Mouse (Mus musculus) hindbrain, embryonic 10.5 days (tissue): ENCODE results near the gene Mpz. TPM values are rescaled to one million over a fixed set of nuclear protein-coding genes. Genes with fewer than 3 reads are reported as not detected.

Source experiments
- DNase-seq: peaks from one replicate; pipeline ENCODE4 v3.0.0-alpha.2; 2017; ENCODE audit warnings: low spot score
- H3K27ac ChIP-seq: fragments of 300-500 bp; sonication (generic); 2 replicates; pipeline ENCODE4 v1.5.1; 2016; ENCODE audit warnings: mild to moderate bottlenecking, moderate library complexity
- H3K27me3 ChIP-seq: fragments of 300-500 bp; sonication (generic); 2 replicates; pipeline ENCODE4 v1.6.1; 2016; ENCODE audit warnings: mild to moderate bottlenecking; ENCODE audit not compliant: poor library complexity, insufficient read depth, severe bottlenecking
- H3K36me3 ChIP-seq: fragments of 300-500 bp; sonication (generic); 2 replicates; pipeline ENCODE4 v1.6.1; 2016; ENCODE audit warnings: mild to moderate bottlenecking, moderate library complexity
- H3K4me1 ChIP-seq: fragments of 300-500 bp; sonication (generic); replicated peaks from 2 replicates; pipeline ENCODE4 v1.6.1; 2016; ENCODE audit warnings: mild to moderate bottlenecking
- H3K4me3 ChIP-seq: fragments of 300-500 bp; sonication (generic); 2 replicates; pipeline ENCODE4 v1.5.1; 2016; ENCODE audit warnings: mild to moderate bottlenecking, moderate library complexity
- H3K9me3 ChIP-seq: fragments of 300-500 bp; sonication (generic); 2 replicates; pipeline ENCODE4 v1.6.1; 2016; ENCODE audit warnings: mild to moderate bottlenecking, moderate library complexity
- WGBS: fragments of 180-500 bp; shearing (Covaris S2); methylation state at CpG from one replicate; pipeline ENCODE4 v1.1.7; 2016; 5-methylcytosine and 5-hydroxymethylcytosine counted together
- polyA plus RNA-seq: library from polyadenylated mRNA; unstranded; fragments of >200 nt; fragmentation: Nextera tagmentation; extraction: Ambion mirVana; gene quantifications from 2 replicates; pipeline ENCODE4 v1.2.1, GENCODE M21; 2016

The Mpz gene
- polyA plus RNA-seq, 1 experiment from 2014 or later = 1.6 TPM

DNA sequence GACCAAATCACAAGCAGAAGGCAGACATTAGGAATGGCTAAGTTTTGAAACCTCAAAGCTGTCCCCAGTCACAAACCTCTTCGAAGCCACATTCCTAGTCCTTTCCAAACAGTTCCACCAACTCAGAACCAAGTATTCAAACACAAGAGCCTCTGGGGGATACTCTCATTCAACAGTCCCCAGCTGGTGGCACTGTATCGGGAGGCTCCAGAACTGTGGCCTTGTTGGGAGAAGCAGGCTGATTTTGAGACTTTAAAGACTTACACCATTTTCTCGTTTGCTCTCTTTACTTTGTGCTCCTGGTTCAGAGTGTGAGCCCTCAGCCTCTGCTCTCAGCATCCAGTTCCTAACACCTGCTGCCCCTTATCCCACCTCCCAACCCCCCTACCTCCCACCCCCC is 32.5 kb downstream of the Mpz start:
- 0 out of 2 replicates have a peak, but pooled peaks cover 3% of the 10 kb centered on the region for H3K27me3 ChIP-seq
- WGBS = 81% methylated on average over 3 of the region's 3 CpGs

DNA sequence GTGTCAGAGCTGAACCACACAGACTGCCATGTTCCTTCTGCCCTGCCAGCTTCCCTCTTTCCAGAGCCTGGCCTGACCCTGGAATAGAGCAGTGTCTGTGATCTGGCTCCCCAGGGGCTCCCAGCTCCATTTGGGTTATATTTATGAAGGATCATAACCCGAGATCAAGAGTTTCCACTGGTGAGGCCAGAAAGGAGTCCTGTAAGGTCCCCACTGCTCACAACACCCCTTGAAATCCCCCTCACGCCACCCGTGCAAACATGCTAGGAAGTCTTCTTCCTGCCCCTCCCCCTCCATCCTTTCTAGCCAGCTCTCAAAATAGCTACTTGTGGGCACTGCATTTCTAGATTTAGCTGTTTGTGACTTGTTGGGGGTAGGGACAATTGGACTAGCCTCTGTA is 33.1 kb downstream of the Mpz start:
- H3K27ac ChIP-seq = peak overlapping the region; percentile 12; the same call in 1 of the 2 replicates
- no peak overlapping the region for H3K4me3 ChIP-seq
- no peaks in the 10 kb centered on the region for H3K36me3 ChIP-seq
- no peak for DNase-seq
- no peaks in the 10 kb centered on the region for H3K9me3 ChIP-seq
- 0 out of 2 replicates have a peak, but pooled peaks cover 3% of the 10 kb centered on the region for H3K27me3 ChIP-seq
- peaks cover 29% of the 10 kb centered on the region for H3K4me1 ChIP-seq
- 76% methylated on average over 3 of the region's 3 CpGs for WGBS

More for the DNA sequence above, 32.5 kb downstream of the Mpz start:
- DNase-seq = no peak
- H3K4me3 ChIP-seq = no peak overlapping the region
- peaks cover 23% of the 10 kb centered on the region for H3K4me1 ChIP-seq
- no peaks in the 10 kb centered on the region for H3K9me3 ChIP-seq
- no peaks in the 10 kb centered on the region for H3K36me3 ChIP-seq
- no peak overlapping the region for H3K27ac ChIP-seq

DNA sequence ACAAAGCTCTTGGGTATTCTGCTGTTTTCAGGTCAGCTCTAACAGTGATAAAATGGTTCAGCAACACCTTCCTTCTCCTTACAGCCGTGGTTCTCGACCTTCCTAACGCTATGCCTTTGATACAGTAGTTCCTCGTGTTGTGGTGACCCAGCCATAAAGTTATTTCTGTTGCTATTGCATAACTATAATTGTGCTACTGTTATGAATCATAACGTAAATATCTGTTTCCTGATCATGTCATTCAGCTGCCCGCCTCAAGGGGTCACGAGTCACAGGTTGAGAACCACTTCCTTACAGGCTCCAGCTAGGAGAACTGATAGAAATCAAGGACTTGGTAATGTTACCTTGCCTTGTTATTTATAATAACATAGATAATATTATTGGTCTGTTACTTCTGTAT is 33.8 kb downstream of the Mpz start:
- 88% methylated on average over 7 of the region's 7 CpGs for WGBS

DNA sequence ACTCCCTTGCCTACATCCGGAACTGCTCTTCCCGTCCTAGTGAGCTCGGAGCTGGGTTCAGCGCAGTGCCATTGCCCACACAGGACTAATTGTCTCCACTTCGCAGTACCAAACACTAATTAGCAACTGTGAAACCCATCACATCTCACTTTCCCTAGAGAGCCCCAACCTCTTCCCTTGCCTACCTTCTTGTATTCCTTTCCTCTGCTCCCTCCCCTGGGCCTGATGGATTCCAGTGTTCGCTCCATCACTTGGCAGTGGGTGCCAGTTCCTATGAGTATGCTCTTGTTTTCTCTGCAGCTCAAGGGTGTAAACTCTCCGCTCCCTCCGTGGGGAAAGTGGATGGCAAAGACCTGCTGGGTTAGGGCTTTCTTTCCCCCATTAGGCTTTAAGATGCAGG is 35.1 kb downstream of the Mpz start:
- Histone ChIP-seq H3K4me3 (no peak overlapping the region), H3K9me3 (no peaks in the 10 kb centered on the region), H3K27ac (no peak overlapping the region), H3K36me3 (no peaks in the 10 kb centered on the region), H3K4me1 (peaks cover 43% of the 10 kb centered on the region), H3K27me3 (peaks cover 17% of the 10 kb centered on the region)
- no peak for DNase-seq
- 75% methylated on average over 8 of the region's 8 CpGs for WGBS

More for the DNA sequence above, 33.8 kb downstream of the Mpz start:
- no peaks in the 10 kb centered on the region for H3K36me3 ChIP-seq
- H3K4me1 ChIP-seq = peaks cover 36% of the 10 kb centered on the region
- no peak overlapping the region for H3K4me3 ChIP-seq
- peaks cover 4% of the 10 kb centered on the region; the same call in 1 of the 2 replicates for H3K27me3 ChIP-seq
- no peaks in the 10 kb centered on the region for H3K9me3 ChIP-seq
- no peak for DNase-seq
- H3K27ac ChIP-seq = no peak overlapping the region

DNA sequence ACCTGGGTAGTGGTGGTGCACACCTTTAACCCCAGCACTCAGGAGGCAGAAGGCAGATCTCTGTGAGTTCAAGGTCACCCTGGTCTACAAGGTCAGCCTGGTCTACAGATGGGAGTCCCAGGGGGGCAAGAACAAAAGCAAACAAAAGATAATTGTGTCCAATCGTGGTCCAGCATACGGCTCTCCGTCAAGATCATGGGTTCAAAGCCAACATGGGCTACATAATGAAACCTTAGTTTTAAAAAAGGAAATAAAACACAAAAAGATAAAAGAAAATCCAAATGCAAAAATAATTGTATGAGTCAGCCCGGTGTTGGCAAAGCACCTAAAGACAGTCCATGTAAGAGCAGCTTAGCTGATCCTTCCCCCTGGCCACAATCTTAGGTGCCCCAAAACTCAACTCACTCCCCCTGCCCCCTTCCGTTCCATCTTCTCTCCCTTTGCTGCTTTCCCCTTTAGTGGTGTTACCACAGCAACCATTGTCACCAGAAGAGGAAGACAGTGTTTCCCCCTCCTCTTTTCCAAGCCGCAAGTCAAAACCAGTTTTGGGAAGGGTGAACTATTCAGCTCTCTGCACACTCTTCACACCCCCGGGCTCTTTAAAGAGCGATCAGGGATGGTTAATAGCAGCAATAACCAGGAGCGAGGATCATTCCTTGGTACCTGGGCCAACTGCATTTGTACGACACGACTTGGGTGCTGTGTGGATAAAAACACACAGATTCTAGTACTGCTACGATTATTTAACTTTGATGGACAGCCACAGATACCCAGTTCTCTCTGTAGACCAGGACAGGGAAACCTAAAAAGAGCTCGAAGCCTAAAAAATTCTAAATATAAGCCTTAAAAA is 37.6 kb downstream of the Mpz start:
- DNase-seq = peak; percentile 28
- H3K27me3 ChIP-seq = peaks cover 41% of the 10 kb centered on the region
- H3K4me1 ChIP-seq = peaks cover 51% of the 10 kb centered on the region
- 35% methylated on average over 13 of the region's 13 CpGs for WGBS
- H3K9me3 ChIP-seq = no peaks in the 10 kb centered on the region
- peak overlapping the region; percentile 14; the same call in 1 of the 2 replicates for H3K4me3 ChIP-seq
- H3K36me3 ChIP-seq = no peaks in the 10 kb centered on the region
- peak overlapping the region; percentile 80 for H3K27ac ChIP-seq

DNA sequence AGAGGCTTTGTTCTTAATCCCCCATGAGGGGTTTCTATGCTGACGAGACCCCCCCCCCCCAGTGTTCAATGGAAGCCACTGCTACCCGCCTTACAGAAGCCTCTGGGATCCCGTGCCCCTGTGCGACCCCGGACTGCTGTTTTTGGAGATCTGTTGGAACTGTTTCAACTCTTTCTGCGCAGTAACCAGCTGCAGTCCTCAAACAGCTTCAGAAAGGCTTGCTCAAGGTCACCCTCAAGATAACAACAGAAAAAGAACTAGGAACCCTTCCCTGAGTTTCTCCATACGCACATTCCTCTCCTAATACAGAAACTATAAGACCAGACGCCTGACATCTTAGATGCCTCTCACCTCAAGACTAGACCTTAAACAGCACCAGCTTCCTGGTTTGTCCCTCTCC is 38.5 kb downstream of the Mpz start:
- Histone ChIP-seq H3K4me3 (peak overlapping the region; percentile 16; the same call in 1 of the 2 replicates), H3K4me1 (peaks cover 61% of the 10 kb centered on the region), H3K27ac (peak overlapping the region; percentile 80), H3K27me3 (peaks cover 51% of the 10 kb centered on the region), H3K9me3 (no peaks in the 10 kb centered on the region), H3K36me3 (no peaks in the 10 kb centered on the region)
- 14% methylated on average over 8 of the region's 8 CpGs for WGBS
- DNase-seq = peak; percentile 30

DNA sequence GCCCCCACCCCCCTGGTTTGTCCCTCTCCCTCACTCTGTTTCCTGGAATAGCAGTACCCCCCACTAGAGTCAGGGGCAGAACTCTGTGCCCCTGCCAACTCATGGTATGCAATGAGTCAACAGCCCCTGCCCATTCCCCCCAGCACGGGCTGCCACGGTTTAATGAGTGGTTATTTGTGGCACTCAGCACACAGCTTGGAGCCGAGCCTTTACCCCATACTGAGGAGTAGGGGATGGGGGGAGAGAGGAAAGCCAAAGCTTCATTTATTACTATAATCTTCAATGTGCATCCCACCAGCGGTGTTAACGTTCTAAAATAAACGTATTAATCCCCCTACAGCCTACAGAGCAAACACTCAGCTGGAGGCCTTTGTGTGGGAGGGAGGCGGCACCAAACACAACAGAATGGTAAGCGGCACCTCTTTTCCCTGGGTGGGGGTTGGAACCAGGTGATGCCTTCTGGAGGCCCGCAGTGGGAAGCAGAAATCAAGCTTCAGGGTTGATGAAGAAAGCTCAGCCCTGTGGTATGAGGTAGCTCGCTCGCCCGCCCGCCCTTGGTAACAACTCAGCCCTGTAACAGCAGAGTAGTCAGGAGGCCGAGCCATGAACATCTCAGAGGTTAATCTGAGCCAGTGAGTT is 39.1 kb downstream of the Mpz start:
- no peaks in the 10 kb centered on the region for H3K9me3 ChIP-seq
- 29% methylated on average over 14 of the region's 14 CpGs for WGBS
- H3K27ac ChIP-seq = peak overlapping the region; percentile 80
- peaks cover 56% of the 10 kb centered on the region for H3K27me3 ChIP-seq
- peak overlapping the region; percentile 16; the same call in 1 of the 2 replicates for H3K4me3 ChIP-seq
- no peak for DNase-seq
- H3K36me3 ChIP-seq = no peaks in the 10 kb centered on the region
- peaks cover 66% of the 10 kb centered on the region for H3K4me1 ChIP-seq

DNA sequence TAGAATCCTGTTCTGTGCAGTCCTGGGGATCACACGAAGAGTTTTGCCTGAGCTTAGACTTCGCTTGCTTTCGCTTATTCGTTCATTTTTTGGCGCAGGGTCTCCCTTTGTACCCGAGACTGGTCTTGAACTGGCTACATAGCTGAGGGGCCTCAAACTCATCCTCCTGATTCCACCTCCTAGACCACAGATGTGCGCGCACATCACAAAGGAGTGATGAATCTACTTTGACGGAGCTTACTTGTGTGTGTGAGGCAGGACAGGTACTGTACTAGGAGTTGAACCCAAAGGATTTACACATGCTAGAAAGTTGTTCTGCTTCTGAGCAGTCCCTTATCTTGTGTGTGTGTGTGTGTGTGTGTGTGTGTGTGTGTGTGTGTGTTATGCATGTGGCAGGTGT is 40.3 kb downstream of the Mpz start:
- Histone ChIP-seq H3K4me3 (no peak overlapping the region), H3K4me1 (peaks cover 74% of the 10 kb centered on the region), H3K27ac (no peak overlapping the region), H3K27me3 (peaks cover 68% of the 10 kb centered on the region), H3K9me3 (no peaks in the 10 kb centered on the region), H3K36me3 (no peaks in the 10 kb centered on the region)
- DNase-seq = no peak
- WGBS = 93% methylated on average over 9 of the region's 9 CpGs

DNA sequence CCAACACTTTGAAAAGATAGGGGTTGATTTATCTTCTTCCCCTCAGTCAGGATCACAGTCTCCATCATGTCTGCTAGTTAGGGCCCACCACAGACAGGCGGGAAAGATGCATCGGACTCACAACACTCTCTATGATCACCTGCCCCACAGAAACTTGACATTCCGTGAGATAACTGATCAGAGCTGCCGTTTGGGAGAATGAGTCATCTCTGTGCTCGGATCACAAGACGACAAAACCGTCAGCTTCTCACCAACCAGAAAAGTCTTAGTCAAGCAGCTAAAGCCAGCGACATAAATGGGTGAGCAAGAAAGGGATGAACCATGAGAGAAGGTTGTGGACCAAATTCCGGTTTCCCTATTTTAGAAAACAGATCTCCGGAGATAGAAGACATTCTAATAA is 41.8 kb downstream of the Mpz start:
- WGBS = 53% methylated on average over 10 of the region's 10 CpGs
- no peak overlapping the region for H3K27ac ChIP-seq

DNA sequence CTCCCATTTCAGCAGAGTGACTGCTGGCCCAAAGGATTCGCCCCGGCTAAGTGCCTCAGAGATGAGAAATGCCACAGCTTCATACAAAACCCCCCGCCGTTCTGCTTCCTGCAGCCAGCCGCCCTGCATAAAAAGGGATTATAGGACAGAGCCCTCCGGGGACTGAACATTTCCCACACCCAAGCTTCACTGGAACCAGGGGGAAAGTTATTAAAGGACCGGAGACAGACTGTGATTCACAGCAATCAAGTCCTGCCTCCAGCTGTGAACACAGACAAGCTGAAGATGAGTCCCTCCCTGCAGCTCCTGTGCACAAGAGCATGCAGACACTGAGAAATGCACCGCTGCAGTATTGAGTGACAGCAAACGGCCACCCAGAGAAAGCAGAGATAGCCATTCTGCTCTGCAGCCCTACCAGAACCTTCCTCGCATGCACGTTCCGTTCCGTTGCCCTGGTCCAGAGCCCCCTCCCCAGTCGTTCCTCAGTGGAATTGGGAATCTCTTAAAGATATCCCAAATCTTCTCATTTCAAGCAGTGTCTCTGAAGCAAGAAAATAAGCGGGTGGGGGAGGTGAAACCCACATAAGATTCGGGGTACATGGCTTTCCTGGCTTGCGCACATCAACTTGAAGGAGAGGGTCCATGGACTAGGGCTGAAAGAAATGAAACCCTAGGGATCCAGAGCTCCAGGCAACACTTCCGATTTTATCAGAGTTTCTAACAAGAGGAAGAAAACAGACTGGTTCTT is 42.8 kb downstream of the Mpz start:
- WGBS = 2% methylated on average over 18 of the region's 18 CpGs
- peak; percentile 47 for DNase-seq
- Histone ChIP-seq H3K4me1 (peaks cover 60% of the 10 kb centered on the region), H3K27me3 (peaks cover 89% of the 10 kb centered on the region), H3K9me3 (no peaks in the 10 kb centered on the region), H3K4me3 (peak overlapping the region; percentile 67), H3K27ac (peak overlapping the region; percentile 9), H3K36me3 (no peaks in the 10 kb centered on the region)

More for the DNA sequence above, 41.8 kb downstream of the Mpz start:
- H3K27me3 ChIP-seq = peaks cover 80% of the 10 kb centered on the region
- peaks cover 69% of the 10 kb centered on the region for H3K4me1 ChIP-seq
- H3K9me3 ChIP-seq = no peaks in the 10 kb centered on the region
- no peak for DNase-seq
- no peaks in the 10 kb centered on the region for H3K36me3 ChIP-seq
- peak overlapping the region; percentile 67; the same call in 1 of the 2 replicates for H3K4me3 ChIP-seq

DNA sequence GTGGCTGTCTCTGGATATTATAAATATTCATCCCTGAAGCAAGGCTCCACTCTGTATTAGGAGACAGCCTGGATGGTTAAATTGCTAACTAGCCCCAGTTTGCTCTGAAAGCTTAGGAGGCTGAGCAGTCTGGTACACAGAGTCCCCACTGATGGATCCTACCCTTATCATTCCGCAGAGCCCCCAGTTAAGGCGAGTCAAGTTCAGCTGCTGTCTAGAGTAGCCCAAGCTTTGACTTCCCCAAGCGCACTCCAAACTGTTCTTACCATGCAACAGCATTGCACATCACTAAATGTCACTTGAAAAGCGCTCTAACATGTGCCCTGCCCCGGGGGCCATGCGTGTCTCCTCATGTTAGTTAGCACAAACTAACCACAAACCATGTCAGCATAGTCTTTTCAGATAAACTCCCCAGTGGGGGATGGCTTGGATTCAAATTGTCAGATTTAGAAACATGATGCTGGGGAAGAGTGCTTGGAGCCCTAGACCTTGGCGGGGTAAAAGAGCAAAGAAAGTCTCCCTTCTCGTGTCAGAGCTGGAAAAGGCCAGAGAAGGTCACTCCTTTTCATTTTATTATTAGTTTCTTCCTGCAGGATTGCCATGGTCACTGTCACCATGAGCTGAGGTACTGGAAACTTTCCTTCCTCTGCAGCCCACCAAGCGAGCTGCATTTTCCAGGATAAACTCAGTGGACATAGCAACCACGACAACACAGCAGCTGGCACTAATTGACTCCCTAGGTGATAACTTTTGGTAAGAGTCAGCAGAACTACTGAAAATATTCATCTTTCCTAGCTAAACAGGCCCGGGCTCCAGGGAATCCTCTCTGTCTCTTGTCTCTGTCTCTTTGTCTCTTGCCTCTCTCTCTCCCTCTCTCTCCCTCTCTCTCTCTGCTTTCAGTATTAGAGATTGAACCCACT is 43.7 kb downstream of the Mpz start:
- Histone ChIP-seq H3K27ac (0 out of 2 replicates have a peak overlapping the region, but pooled peaks have one; percentile 5), H3K9me3 (no peaks in the 10 kb centered on the region), H3K4me3 (peak overlapping the region; percentile 67), H3K27me3 (peaks cover 98% of the 10 kb centered on the region), H3K36me3 (no peaks in the 10 kb centered on the region), H3K4me1 (peaks cover 51% of the 10 kb centered on the region)
- WGBS = 24% methylated on average over 11 of the region's 11 CpGs
- DNase-seq = peak; percentile 25
